Mouse (Mus musculus): ENCODE data around the gene Faf1.

The Faf1 gene

GRCm38 (mm10) chr4:109769071-109769470, 92.7 kb downstream of the Faf1 start:
- no peak for DNase-seq (ENCODE audit: inconsistent age in 2 of 2, low spot score in 1 of 2)

GRCm38 (mm10) chr4:109782577-109783114, 106.3 kb downstream of the Faf1 start:
- no peak for DNase-seq (ENCODE audit: inconsistent age in 2 of 2, low spot score in 1 of 2)

GRCm38 (mm10) chr4:109789347-109790001, 113.1 kb downstream of the Faf1 start:
- DNase-seq (ENCODE audit: inconsistent age in 2 of 2, low spot score in 1 of 2): no peak

GRCm38 (mm10) chr4:109792331-109792730, 115.9 kb downstream of the Faf1 start:
- DNase-seq (ENCODE audit: inconsistent age in 2 of 2, low spot score in 1 of 2): no peak

- no peak for DNase-seq (ENCODE audit: inconsistent age in 2 of 2, low spot score in 1 of 2)
These were observed 116.7 kb downstream of the Faf1 start for GRCm38 (mm10) chr4:109793072-109793471.

- no peak for DNase-seq (ENCODE audit: inconsistent age in 2 of 2, low spot score in 1 of 2)
These were observed 121.3 kb downstream of the Faf1 start for GRCm38 (mm10) chr4:109797511-109798182.

- no peak for DNase-seq (ENCODE audit: inconsistent age in 2 of 2, low spot score in 1 of 2)
These were observed 130.0 kb downstream of the Faf1 start for GRCm38 (mm10) chr4:109806408-109806807.

- DNase-seq (ENCODE audit: inconsistent age in 2 of 2, low spot score in 1 of 2): no peak
These were observed 138.8 kb downstream of the Faf1 start for GRCm38 (mm10) chr4:109815161-109815560.

- no peak for DNase-seq (ENCODE audit: inconsistent age in 2 of 2, low spot score in 1 of 2)
These were observed 139.2 kb downstream of the Faf1 start for GRCm38 (mm10) chr4:109815592-109815991.

- DNase-seq (ENCODE audit: inconsistent age in 2 of 2, low spot score in 1 of 2): no peak
These were observed 143.1 kb downstream of the Faf1 start for GRCm38 (mm10) chr4:109819455-109819854.

GRCm38 (mm10) chr4:109829800-109830199, 153.4 kb downstream of the Faf1 start:
- no peak for DNase-seq (ENCODE audit: inconsistent age in 2 of 2, low spot score in 1 of 2)

- no peak for DNase-seq (ENCODE audit: inconsistent age in 2 of 2, low spot score in 1 of 2)
These were observed 181.5 kb downstream of the Faf1 start for GRCm38 (mm10) chr4:109857851-109858250.

GRCm38 (mm10) chr4:109858571-109859392, 182.4 kb downstream of the Faf1 start:
- DNase-seq (ENCODE audit: inconsistent age in 2 of 2, low spot score in 1 of 2): no peak

GRCm38 (mm10) chr4:109859401-109859800, 183.0 kb downstream of the Faf1 start:
- no peak for DNase-seq (ENCODE audit: inconsistent age in 2 of 2, low spot score in 1 of 2)

GRCm38 (mm10) chr4:109860256-109860655, 183.9 kb downstream of the Faf1 start:
- no peak for DNase-seq (ENCODE audit: inconsistent age in 2 of 2, low spot score in 1 of 2)

GRCm38 (mm10) chr4:109862271-109862670, 185.9 kb downstream of the Faf1 start:
- DNase-seq (ENCODE audit: inconsistent age in 2 of 2, low spot score in 1 of 2): no peak

- DNase-seq (ENCODE audit: inconsistent age in 2 of 2, low spot score in 1 of 2): no peak
These were observed 186.6 kb downstream of the Faf1 start for GRCm38 (mm10) chr4:109863021-109863420.

- no peak for DNase-seq (ENCODE audit: inconsistent age in 2 of 2, low spot score in 1 of 2)
These were observed 192.6 kb downstream of the Faf1 start for GRCm38 (mm10) chr4:109868897-109869484.

- no peak for DNase-seq (ENCODE audit: inconsistent age in 2 of 2, low spot score in 1 of 2)
These were observed 207.9 kb downstream of the Faf1 start for GRCm38 (mm10) chr4:109884333-109884732.

- DNase-seq (ENCODE audit: inconsistent age in 2 of 2, low spot score in 1 of 2): no peak
These were observed 211.5 kb downstream of the Faf1 start for GRCm38 (mm10) chr4:109887856-109888357.

Measured in adrenal gland, adult (tissue).